Mouse (Mus musculus): ENCODE results near the gene Fancc.

DNA sequence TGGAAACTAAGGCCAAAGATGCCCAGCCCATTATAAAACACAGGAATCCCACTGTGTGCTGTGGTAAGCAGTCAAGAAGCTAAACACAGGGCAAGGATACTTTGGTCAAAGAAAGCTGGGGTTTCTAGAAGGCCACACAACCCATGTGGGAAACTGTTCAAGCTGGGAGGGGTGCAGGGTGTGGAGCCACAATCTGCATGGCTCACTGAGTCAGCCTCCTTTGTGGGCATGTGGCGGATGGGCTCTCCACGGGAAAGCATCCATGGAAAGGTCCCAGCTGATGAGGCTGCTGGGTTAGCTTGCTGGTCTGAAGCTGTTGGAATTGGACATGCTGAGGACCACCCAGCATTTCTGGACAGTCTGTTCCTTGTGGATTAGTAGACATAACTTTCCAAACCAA, 154.3 kb downstream of the Fancc start:
- no peak for TF ChIP-seq GATA1 (IDR thresholded peaks at IDR 0.05; ENCODE audit: borderline replicate concordance, low read length)
- TF ChIP-seq FLI1 (IDR thresholded peaks at IDR 0.05; ENCODE audit: low read length) = no peak
